Mouse (Mus musculus): ENCODE data around the gene Smim20. TPM values are rescaled to one million over a fixed set of nuclear protein-coding genes. Genes with fewer than 3 reads are reported as not detected.

The Smim20 gene
- total RNA-seq, 2 experiments from 2014 or later: 95.9 to 107 TPM

- DNase-seq: no peak
- intact Hi-C loops (cut with DNase I): no loop called here
These were observed 2.8 kb upstream of the Smim20 start for GRCm38 (mm10) chr5:53264061-53264460.

DNA sequence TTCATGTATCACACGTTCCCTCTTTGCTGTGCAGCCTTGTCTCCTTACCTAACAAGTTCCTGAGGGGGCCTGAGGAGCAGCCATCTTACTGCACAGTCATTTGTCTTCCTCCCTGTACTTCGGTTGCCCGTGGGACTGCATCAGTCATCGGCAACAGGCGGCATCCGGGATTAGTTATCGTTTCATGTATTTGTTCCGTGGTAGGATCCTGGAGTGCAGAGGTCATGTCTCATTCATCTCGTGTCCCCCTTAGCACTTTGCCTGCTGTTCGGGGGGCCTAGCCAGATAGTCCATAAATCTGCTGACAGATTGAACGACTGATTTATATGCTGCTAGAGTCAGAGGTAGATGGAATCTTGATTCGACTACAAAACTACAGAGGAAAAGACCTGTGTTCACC is 1.1 kb upstream of the Smim20 start:
- no peak for DNase-seq
- intact Hi-C loops (cut with DNase I): loop anchor here (5.0 kb wide), 1 partner anchor 322 kb away; no protein-coding TSS in a partner anchor

DNA sequence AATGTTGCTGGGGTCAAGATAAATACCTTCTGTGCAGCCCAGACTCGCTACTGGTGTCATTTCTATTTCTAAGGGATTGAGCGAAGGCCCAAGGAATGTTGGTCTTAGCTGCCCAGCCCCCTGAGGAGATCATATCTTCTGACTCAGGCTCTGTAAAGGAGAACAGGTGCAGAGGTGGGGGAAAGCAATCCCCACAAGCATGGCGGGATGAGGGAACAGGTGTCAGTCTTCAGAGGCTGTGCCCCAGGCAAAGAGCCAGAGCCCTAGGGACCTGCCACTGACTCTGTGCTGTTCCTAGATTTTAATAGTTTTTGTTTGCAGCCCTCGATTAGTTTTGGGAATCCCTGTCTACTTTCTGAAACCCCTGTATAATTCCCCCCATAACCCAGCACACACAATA is 702 bp upstream of the Smim20 start:
- intact Hi-C loops (cut with DNase I): loop anchor here (5.0 kb wide), 1 partner anchor 321 kb away; no protein-coding TSS in a partner anchor
- no peak for DNase-seq

DNA sequence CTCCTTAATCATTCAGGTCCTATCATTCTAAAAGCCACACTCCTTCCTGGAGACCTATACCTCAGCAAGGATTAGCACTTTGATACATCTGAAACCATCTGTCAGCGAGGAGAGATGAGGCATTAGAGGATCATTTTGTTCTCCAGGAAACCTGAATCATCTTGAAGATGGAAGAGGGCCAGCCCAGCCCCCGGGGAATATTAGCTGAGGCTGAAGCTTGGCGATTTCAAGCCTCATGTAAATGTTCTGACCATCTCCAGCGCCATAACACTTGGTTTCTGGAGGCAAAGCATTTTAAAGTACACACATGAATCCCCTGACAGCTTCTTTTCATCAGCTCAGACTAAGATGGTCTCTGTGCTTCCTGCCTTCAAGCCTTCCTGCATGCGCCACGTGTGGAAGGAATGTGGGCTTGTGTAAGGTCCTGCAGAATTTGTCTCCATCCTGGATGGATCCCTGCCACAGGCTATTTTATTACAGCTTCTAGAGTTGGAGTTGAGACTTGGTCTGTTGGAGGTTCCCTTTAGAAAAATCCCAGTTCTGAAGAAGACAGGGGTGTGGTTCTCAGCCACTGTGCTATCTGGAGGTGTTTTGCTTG is 1.3 kb downstream of the Smim20 start:
- intact Hi-C loops (cut with DNase I): loop anchor here (5.0 kb wide), 1 partner anchor 319 kb away; no protein-coding TSS in a partner anchor
- peak; percentile 51 to 61 for DNase-seq

GRCm38 (mm10) chr5:53269799-53270198 is 2.9 kb downstream of the Smim20 start:
- intact Hi-C loops (cut with DNase I): loop anchor here (5.0 kb wide), 1 partner anchor 318 kb away; no protein-coding TSS in a partner anchor

GRCm38 (mm10) chr5:53270947-53271711 is 4.2 kb downstream of the Smim20 start:
- intact Hi-C loops (cut with DNase I): no loop called here
- DNase-seq: no peak

More at GRCm38 (mm10) chr5:53269799-53270198, 2.9 kb downstream of the Smim20 start:
- DNase-seq: no peak

DNA sequence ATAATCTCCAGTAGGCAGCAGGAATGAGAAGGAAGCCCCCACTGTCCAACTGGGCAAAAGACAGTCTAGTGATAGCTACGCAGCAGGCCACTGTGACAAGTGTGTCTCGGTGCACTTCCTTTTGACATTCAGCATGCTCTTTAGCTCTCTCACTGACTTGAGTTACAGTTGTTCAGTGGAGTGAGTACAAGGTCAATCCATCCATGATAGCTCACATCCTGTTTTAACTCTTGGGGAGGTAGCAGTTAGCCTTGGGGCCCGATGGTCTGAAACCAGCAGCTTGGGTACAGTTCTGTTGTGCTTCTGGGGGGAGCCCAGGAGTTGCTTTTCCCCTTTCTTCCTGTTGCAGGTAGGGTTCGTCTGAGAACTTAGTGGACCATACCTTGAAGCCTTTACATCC is 5.7 kb downstream of the Smim20 start:
- DNase-seq: no peak
- intact Hi-C loops (cut with DNase I): no loop called here

GRCm38 (mm10) chr5:53273699-53274430 is 7.0 kb downstream of the Smim20 start:
- intact Hi-C loops (cut with DNase I): no loop called here
- no peak for DNase-seq

DNA sequence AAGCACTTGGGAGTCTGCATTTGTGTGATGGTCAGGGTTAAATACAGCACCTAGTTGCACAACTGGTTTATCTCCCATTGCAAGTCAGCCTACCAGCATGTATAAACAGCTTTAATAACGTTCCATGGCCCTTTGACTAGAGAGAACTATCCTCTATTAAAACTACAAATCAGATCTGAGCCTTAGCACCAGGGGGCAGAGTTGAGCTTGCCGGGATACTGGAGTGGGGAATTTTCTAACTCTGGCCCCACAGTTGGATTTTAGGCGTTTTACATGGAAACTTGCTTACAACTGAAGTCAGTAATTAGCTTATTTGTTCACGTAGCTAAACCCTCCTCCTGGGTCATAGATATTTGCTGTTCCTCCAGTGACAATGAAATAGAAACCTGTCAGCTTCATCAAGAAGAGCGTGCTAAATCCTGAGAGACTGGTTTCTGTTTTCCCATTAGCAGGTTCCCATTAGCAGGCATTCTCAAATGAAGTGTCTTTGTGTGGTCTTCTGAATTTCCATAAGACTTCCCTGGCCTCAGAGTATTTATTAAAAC is 8.0 kb downstream of the Smim20 start:
- intact Hi-C loops (cut with DNase I): no loop called here
- DNase-seq: peak; percentile 58 to 63

DNA sequence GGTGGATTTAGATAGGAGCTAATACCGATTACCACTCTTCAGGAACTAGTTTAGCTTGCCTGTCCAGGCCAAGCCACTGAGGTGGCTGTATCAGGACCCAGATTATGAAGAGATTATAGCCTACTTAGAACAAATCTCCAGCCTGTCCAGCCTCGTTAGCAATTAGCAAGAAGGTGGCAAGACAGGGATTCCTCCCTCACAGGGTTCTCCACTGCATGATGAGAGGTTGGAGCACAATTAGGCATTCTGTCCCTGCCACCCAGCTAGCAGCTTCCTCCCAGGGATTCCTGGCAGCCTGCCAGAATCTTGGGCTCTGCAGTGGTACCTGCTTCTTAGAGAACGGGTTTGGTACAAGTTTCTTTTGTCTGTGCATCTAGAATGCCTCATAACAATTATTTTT is 8.5 kb downstream of the Smim20 start:
- DNase-seq: peak in 1 of 2 experiments; percentile 27
- intact Hi-C loops (cut with DNase I): no loop called here

- DNase-seq: no peak
- intact Hi-C loops (cut with DNase I): no loop called here
These were observed 9.7 kb downstream of the Smim20 start for GRCm38 (mm10) chr5:53276470-53277022.

DNA sequence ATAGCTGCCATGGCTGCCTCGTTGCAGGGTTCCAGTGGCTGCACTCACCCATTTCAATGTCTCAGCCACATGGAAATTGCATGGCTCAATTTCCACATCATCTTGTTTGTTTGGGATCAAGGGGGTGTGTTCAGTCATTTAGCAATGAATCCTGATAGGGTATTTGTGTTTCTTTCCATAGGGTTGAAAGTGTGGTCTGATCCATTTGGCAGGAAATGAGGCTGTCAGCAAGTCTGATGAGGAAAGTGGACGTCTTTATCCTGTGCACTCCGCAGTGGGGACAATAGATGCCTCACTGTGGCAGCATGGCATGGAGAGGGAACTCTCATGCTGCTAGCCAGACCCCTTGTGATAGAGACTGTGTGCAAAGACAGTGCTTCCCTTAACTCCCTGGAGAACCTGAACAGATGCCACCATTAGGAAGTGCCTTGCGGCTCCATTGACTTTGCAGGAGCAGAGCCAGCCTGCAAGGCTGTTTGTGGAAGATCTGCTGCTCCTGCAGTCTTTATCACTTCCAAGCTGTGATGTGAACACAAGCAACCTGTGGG is 10.9 kb downstream of the Smim20 start:
- no peak for DNase-seq
- intact Hi-C loops (cut with DNase I): no loop called here

- intact Hi-C loops (cut with DNase I): no loop called here
- no peak for DNase-seq
These were observed 12.4 kb downstream of the Smim20 start for GRCm38 (mm10) chr5:53279216-53279813.

DNA sequence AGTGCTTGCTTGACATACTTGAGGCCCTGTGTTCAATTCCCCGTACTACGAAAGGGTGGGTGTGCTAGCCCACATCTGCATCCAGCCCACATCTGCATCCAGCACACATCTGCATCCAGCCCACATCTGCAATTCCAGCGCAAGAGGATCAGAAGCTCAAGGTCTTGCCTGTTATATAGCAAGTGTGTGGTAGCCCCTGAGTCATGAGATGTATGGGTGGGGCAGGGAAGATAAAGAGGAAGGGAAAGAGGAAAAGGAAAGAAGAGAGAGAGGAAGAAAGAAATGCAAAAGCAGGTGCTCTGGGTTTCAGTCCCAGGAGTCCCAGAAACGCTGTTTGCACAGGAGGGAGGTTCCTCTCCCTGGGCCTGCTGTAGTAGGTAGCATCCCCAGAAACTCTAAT is 15.6 kb downstream of the Smim20 start:
- DNase-seq: no peak
- intact Hi-C loops (cut with DNase I): no loop called here

GRCm38 (mm10) chr5:53286406-53286805 is 19.5 kb downstream of the Smim20 start:
- intact Hi-C loops (cut with DNase I): no loop called here
- no peak for DNase-seq

GRCm38 (mm10) chr5:53289438-53289837 is 22.6 kb downstream of the Smim20 start:
- no peak for DNase-seq

DNA sequence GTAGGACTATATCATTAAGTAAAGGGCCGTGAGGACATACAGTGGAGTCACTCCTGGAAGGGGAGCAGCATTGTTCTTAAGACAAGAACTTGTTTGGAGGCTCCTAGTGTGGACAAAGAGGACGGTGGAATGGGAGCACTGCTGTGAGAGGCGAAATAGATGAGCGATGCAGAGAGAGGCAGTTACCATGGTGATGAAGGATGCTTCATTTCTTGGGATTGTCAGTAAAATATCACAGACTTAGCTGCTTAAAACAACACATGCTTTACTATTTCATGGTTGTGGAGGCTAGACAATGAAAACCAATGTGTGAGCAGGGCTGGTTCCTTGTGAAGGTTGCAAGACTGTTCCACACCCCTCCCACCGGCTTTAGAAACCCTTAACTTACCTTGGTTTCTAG is 27.7 kb downstream of the Smim20 start:
- DNase-seq: no peak
- intact Hi-C loops (cut with DNase I): no loop called here

More at GRCm38 (mm10) chr5:53289438-53289837, 22.6 kb downstream of the Smim20 start:
- intact Hi-C loops (cut with DNase I): no loop called here

- DNase-seq: no peak
- intact Hi-C loops (cut with DNase I): no loop called here
These were observed 30.1 kb downstream of the Smim20 start for GRCm38 (mm10) chr5:53296961-53297360.

DNA sequence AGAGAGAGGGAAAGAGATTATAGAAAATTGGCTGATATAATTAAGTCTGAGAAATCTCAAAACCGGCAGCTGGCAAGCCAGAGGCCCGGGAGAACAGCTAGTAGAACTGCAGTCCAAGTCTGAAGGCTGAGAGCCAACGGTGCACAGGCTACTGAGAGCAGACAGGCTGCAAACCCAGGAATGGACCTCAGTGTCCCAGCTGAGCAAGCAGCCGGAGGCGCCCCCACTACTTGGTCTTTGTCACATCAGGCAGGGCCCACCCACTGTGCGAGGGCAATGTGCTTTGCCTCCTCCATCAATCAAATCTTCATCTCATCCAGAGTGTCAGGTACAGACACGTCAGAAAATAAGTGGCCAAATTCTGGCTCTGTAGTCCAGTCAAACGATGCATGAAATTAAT is 34.6 kb downstream of the Smim20 start:
- intact Hi-C loops (cut with DNase I): no loop called here
- peak; percentile 25 to 26 for DNase-seq

Measured in heart, postnatal 36 days (tissue).